Mouse (Mus musculus): ENCODE data around the gene Ptpn21. TPM values are rescaled to one million over a fixed set of nuclear protein-coding genes. Genes with fewer than 3 reads are reported as not detected.
A peak's percentile ranks its signal among the peaks of the same experiment; 100 is the strongest.

Ptpn21 gene
- polyA plus RNA-seq, 1 experiment from 2014 or later: 5.1 TPM

- Histone ChIP-seq H3K4me1 (no peaks in the 10 kb centered on the region), H3K9me3 (no peaks in the 10 kb centered on the region), H3K4me3 (no peak overlapping the region), H3K36me3 (replicated peaks) (peaks cover 44% of the 10 kb centered on the region), H3K27me3 (replicated peaks; ENCODE audit: low read depth, poor library complexity, severe bottlenecking) (no peaks in the 10 kb centered on the region), H3K27ac (replicated peaks) (no peak overlapping the region)
- DNase-seq (ENCODE audit: low spot score): no peak
- WGBS: 93% methylated on average over 6 of the region's 6 CpGs
Observed at GRCm38 (mm10) chr12:98676861-98677260, 60.3 kb downstream of the Ptpn21 start.

DNA sequence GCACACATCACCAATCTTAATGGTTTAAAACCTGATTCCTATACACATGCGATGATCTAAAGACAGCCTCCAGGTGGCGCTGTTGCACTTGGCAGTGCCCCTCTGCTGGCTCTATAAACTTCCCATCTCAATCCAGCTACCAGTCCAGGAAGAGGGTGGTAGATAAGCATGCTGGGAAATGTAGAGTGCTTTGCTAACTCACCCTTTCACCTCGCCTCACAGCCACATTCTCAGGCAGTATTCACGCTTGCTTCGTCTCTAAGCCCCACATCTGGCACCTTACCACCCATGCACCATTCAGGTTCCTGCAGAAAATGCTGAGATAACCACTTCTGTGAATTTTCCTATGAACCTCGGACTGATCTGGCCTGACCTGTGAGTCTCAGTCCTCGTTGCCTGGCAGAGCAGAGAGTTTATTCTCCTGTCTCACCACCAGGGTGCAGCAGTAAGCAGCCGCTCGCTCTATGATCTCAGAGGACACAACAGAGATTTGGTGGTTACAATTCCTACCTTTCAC lies 62.5 kb downstream of the Ptpn21 start:
- Histone ChIP-seq H3K9me3 (no peaks in the 10 kb centered on the region), H3K4me3 (peak overlapping the region; percentile 46), H3K4me1 (no peaks in the 10 kb centered on the region), H3K36me3 (replicated peaks) (peaks cover 33% of the 10 kb centered on the region), H3K27ac (replicated peaks) (peak overlapping the region; percentile 58), H3K27me3 (replicated peaks; ENCODE audit: low read depth, poor library complexity, severe bottlenecking) (no peaks in the 10 kb centered on the region)
- 7% methylated on average over 9 of the region's 9 CpGs for WGBS
- peak; percentile 76 for DNase-seq (ENCODE audit: low spot score)

DNA sequence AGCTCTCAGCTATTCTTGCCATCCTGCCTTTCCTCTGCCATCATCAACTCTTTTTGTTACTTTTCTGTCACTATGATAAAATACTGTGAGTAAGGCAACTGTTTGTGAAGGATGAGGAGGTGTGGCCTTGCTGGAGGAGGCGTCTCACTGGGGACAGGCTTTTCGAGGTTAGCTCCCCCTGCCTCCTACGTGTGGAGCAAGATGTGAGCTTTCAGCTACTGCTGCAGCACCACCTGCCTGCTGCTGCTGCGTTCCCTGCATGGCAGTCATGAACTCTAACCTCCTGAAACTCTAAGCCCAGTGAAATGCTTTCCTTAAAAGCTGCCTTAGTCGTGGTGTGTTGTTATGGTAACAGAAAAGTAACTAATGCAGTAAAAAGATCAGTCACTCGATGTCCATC lies 63.3 kb downstream of the Ptpn21 start:
- 63% methylated on average over 6 of the region's 6 CpGs for WGBS
- H3K27ac ChIP-seq (replicated peaks): no peak overlapping the region
- H3K9me3 ChIP-seq: no peaks in the 10 kb centered on the region
- H3K4me1 ChIP-seq: no peaks in the 10 kb centered on the region
- no peak overlapping the region for H3K4me3 ChIP-seq
- no peaks in the 10 kb centered on the region for H3K27me3 ChIP-seq (replicated peaks; ENCODE audit: low read depth, poor library complexity, severe bottlenecking)
- H3K36me3 ChIP-seq (replicated peaks): peaks cover 33% of the 10 kb centered on the region
- DNase-seq (ENCODE audit: low spot score): peak; percentile 7

GRCm38 (mm10) chr12:98670429-98670828 lies 66.8 kb downstream of the Ptpn21 start:
- no peaks in the 10 kb centered on the region for H3K9me3 ChIP-seq
- DNase-seq (ENCODE audit: low spot score): no peak
- 90% methylated on average over 4 of the region's 4 CpGs for WGBS
- no peaks in the 10 kb centered on the region for H3K27me3 ChIP-seq (replicated peaks; ENCODE audit: low read depth, poor library complexity, severe bottlenecking)
- peaks cover 18% of the 10 kb centered on the region for H3K36me3 ChIP-seq (replicated peaks)
- H3K27ac ChIP-seq (replicated peaks): no peak overlapping the region
- H3K4me1 ChIP-seq: no peaks in the 10 kb centered on the region
- H3K4me3 ChIP-seq: no peak overlapping the region

DNA sequence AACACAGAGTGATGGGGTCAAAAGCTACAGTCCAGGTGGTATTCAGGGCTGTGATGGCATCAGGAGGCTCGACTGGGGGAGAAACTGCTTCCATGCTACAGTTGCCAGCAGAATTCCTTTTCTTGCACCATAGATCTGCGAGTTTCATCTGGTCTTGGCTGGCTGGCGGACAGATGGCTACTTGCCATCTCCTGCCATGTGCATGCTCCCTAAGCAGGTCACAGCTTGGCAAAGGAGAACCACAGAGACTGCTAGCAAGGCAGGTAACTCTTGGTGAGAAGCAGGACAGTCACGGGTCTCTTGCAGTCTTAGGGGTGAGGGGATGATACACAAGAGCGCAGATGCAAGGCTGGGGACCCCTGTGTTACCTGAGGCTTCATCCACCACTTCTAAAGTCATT lies 67.3 kb downstream of the Ptpn21 start:
- 87% methylated on average over 5 of the region's 5 CpGs for WGBS
- H3K27ac ChIP-seq (replicated peaks): no peak overlapping the region
- H3K36me3 ChIP-seq (replicated peaks): peaks cover 22% of the 10 kb centered on the region
- no peaks in the 10 kb centered on the region for H3K4me1 ChIP-seq
- no peaks in the 10 kb centered on the region for H3K9me3 ChIP-seq
- no peak overlapping the region for H3K4me3 ChIP-seq
- no peaks in the 10 kb centered on the region for H3K27me3 ChIP-seq (replicated peaks; ENCODE audit: low read depth, poor library complexity, severe bottlenecking)
- no peak for DNase-seq (ENCODE audit: low spot score)

GRCm38 (mm10) chr12:98669086-98669485 lies 68.1 kb downstream of the Ptpn21 start:
- DNase-seq (ENCODE audit: low spot score): no peak
- no peaks in the 10 kb centered on the region for H3K9me3 ChIP-seq
- no peak overlapping the region for H3K27ac ChIP-seq (replicated peaks)
- no peaks in the 10 kb centered on the region for H3K27me3 ChIP-seq (replicated peaks; ENCODE audit: low read depth, poor library complexity, severe bottlenecking)
- WGBS: 93% methylated on average over 10 of the region's 10 CpGs
- no peaks in the 10 kb centered on the region for H3K4me1 ChIP-seq
- no peak overlapping the region for H3K4me3 ChIP-seq
- H3K36me3 ChIP-seq (replicated peaks): peaks cover 23% of the 10 kb centered on the region

DNA sequence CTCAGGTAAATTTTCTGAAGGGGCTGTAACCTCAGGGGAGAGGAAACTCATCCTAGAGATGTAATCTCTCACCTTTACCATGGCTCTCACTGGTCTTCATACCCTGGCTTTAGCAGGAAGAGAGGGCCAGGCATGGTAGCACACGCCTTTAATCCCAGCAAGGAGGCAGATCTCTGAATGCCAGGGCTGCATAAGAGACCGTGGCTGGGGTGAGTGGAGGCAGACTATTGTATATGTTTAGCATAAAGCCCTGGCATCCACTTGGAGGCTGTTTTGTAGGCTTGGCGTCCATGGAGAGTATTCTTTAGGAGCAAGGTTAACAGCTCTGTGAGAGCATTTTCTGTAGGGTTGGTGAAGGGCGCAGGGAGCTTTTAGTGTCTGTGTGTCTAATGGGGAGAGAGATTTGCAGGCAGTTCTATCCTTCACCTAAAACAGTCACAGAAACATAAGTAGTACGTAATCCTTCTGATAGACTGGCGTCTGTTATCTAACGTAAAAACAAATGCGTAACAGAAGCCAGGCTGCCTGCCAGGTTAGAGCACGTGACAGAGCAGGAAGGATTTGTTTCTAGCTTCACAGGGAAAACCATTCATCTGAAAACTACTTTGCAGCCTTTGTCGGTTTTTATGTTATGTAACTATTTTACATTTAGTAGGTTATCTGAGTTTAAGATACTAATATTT lies 68.9 kb downstream of the Ptpn21 start:
- no peaks in the 10 kb centered on the region for H3K4me1 ChIP-seq
- H3K9me3 ChIP-seq: no peaks in the 10 kb centered on the region
- peaks cover 23% of the 10 kb centered on the region for H3K36me3 ChIP-seq (replicated peaks)
- H3K27me3 ChIP-seq (replicated peaks; ENCODE audit: low read depth, poor library complexity, severe bottlenecking): no peaks in the 10 kb centered on the region
- no peak overlapping the region for H3K4me3 ChIP-seq
- no peak for DNase-seq (ENCODE audit: low spot score)
- 88% methylated on average over 10 of the region's 10 CpGs for WGBS
- no peak overlapping the region for H3K27ac ChIP-seq (replicated peaks)

DNA sequence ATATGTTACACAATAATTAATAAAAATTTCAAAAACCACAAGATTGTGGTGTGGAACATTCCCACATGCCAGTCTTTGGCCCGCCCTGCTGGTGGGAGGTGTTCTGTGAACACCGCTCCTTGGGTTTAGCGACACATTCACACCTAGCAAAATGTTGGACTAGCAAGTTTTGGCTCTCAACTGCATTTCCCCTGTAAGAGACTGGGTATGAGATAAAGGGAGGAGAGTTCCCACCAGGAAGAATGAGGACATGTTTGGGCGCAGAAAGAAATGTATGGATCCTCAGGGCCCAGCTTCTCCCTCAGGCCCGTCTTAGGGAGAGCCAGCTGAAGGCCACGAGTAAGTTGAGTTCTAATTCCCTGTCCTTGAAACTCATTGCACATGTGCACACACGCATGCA lies 74.6 kb downstream of the Ptpn21 start:
- Histone ChIP-seq H3K4me3 (no peak overlapping the region), H3K36me3 (replicated peaks) (peaks cover 38% of the 10 kb centered on the region), H3K27me3 (replicated peaks; ENCODE audit: low read depth, poor library complexity, severe bottlenecking) (no peaks in the 10 kb centered on the region), H3K4me1 (no peaks in the 10 kb centered on the region), H3K9me3 (no peaks in the 10 kb centered on the region), H3K27ac (replicated peaks) (no peak overlapping the region)
- DNase-seq (ENCODE audit: low spot score): no peak
- WGBS: 91% methylated on average over 7 of the region's 7 CpGs

DNA sequence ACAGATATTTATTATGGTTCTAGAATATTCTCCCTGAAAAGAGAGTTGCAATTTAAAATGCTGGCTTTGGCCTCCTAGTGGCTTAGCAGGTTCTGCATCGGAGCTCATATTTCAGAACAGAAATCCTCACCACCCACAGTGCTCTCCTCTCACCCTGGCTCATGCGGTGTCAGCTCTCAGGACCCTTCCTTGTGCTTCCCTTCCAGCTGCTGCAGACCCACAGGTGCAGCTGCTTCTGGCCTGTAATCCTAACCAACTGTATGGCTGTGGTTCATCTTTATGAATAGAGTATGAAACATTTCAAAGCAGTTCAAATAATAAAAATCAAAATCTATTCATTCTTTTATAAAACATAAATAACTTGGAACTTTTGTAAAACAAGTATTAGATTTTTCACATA lies 80.3 kb downstream of the Ptpn21 start:
- DNase-seq (ENCODE audit: low spot score): no peak
- H3K4me3 ChIP-seq: no peak overlapping the region
- no peaks in the 10 kb centered on the region for H3K27me3 ChIP-seq (replicated peaks; ENCODE audit: low read depth, poor library complexity, severe bottlenecking)
- H3K27ac ChIP-seq (replicated peaks): no peak overlapping the region
- peaks cover 36% of the 10 kb centered on the region for H3K36me3 ChIP-seq (replicated peaks)
- 75% methylated on average over 2 of the region's 2 CpGs for WGBS
- no peaks in the 10 kb centered on the region for H3K4me1 ChIP-seq
- no peaks in the 10 kb centered on the region for H3K9me3 ChIP-seq

GRCm38 (mm10) chr12:98644852-98645251 lies 92.4 kb downstream of the Ptpn21 start:
- peaks cover 23% of the 10 kb centered on the region; the same call in 1 of the 2 replicates for H3K36me3 ChIP-seq (replicated peaks)
- no peak overlapping the region for H3K27ac ChIP-seq (replicated peaks)
- H3K4me3 ChIP-seq: no peak overlapping the region
- DNase-seq (ENCODE audit: low spot score): no peak
- H3K9me3 ChIP-seq: no peaks in the 10 kb centered on the region
- H3K4me1 ChIP-seq: no peaks in the 10 kb centered on the region
- no peaks in the 10 kb centered on the region for H3K27me3 ChIP-seq (replicated peaks; ENCODE audit: low read depth, poor library complexity, severe bottlenecking)

DNA sequence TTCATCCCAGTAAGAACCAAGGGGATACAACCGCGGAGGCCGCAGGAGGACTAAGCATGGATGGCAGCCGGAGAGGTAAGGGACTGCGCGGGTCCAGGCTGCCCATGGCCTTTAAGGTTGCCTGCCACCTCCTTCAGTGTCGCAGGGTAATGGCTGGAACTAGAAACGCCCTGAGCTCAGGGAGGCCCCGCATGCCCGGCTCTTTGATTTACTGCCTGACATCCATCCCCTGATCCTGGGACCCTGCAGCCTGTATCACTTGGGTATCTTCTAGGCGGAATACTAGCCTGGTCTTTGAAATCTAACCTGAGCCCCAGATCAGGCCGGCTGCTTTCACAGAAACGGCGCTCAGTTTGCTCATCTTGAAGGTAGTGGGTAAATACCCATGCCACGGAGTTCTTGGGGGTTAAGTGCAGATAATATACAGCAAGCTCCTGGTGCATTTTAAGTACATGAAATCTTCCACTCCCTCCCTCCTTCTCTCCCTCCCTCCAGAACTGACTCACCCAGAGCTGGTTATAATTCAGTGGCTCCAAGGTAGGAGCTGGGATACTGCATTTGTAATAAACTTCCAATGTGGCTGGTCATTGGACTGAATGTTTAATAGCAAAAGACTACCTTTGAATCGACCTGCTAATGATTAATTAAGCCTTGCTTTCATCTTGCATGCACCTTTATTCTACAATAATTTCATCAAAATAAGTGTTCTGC lies 108.8 kb downstream of the Ptpn21 start:
- Histone ChIP-seq H3K36me3 (replicated peaks) (peaks cover 9% of the 10 kb centered on the region; the same call in 1 of the 2 replicates), H3K9me3 (peaks cover 7% of the 10 kb centered on the region; the same call in 1 of the 2 replicates), H3K27ac (replicated peaks) (peak overlapping the region; percentile 87), H3K27me3 (replicated peaks; ENCODE audit: low read depth, poor library complexity, severe bottlenecking) (no peaks in the 10 kb centered on the region), H3K4me3 (peak overlapping the region; percentile 89), H3K4me1 (peaks cover 12% of the 10 kb centered on the region)
- no peak for DNase-seq (ENCODE audit: low spot score)
- 1% methylated on average over 16 of the region's 16 CpGs for WGBS

DNA sequence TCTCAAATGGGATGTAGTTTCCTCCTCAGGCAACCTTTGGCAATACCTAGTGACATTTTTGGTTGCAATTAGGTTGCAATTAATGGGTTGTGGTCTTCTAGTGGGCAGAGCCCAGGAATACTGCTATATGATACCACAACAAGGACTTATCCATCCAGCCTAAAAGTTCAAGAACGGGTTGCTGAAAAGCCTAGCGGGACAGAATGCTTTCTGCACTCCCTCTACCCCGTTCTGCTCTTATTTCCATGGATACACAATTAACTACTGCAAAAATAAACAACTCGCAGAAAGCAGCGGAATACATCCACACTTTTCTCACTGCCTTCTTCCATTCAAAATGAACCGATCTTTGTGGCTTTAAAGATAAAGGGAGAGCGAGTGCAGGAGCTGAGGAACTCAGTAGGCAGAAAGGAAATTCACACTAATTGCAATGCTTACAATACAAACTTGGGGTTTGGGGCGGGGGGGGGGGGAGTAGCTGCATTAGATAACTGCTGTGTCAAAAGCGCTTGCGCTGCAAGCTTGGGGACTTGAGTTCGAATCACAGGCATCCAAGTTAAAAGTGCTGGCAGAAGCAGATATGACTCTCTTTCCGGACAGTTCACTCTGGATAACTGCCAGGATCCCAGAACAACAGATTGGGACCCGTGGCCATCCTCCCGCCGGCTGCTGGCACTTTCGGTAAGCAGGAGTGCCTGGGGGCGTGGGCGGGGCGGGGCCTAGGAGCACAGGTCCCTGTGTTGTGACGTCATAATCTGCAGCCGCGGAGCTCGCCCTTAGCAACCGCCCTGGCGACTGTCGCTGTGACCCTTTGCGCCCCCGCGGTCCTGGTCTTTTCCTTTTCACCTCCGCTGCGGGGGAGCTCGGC lies 109.6 kb downstream of the Ptpn21 start, which contains the start of gene Spata7:
Gene Spata7 (plus strand): TSS at position 766 of the 868 bp plus-strand sequence.
- peaks cover under 1% of the 10 kb centered on the region; the same call in 1 of the 2 replicates for H3K36me3 ChIP-seq (replicated peaks)
- 4% methylated on average over 32 of the region's 32 CpGs for WGBS
- H3K4me1 ChIP-seq: peaks cover 12% of the 10 kb centered on the region
- H3K9me3 ChIP-seq: peaks cover 7% of the 10 kb centered on the region; the same call in 1 of the 2 replicates
- peak within 1 kb of the TSS; percentile 87 for H3K27ac ChIP-seq (replicated peaks)
- H3K27me3 ChIP-seq (replicated peaks; ENCODE audit: low read depth, poor library complexity, severe bottlenecking): no peaks in the 10 kb centered on the region
- peak; percentile 95 for DNase-seq (ENCODE audit: low spot score)
- peak within 1 kb of the TSS; percentile 89 for H3K4me3 ChIP-seq
